Mouse (Mus musculus) MEL (cell line): ENCODE results near the gene Rnasek. TPM values are rescaled to one million over a fixed set of nuclear protein-coding genes. Genes with fewer than 3 reads are reported as not detected.
A peak's percentile ranks its signal among the peaks of the same experiment; 100 is the strongest.

ENCODE experiments used
- DNase-seq: peaks from one replicate; pipeline ENCODE4 v3.0.0; 2011; ENCODE audit warnings: low read depth, low spot score
- H3K27ac ChIP-seq: 2 replicates; pipeline ENCODE4 v1.5.1; 2012; ENCODE audit warnings: low read depth, mild to moderate bottlenecking, control low read depth, low read length, moderate library complexity; ENCODE audit not compliant: control insufficient read depth
- H3K27me3 ChIP-seq, 2 experiments: fragments of 150-350 bp in 1 of 2; sonication (generic) in 1 of 2; 2 replicates each; pipeline ENCODE4 v1.6.1; 2012; ENCODE audit warnings: low read length in 2 of 2, mild to moderate bottlenecking in 2 of 2, improper control_type of control experiment in 1 of 2, moderate library complexity in 1 of 2; ENCODE audit not compliant: insufficient read depth in 2 of 2, control insufficient read depth in 1 of 2
- H3K36me3 ChIP-seq, 2 experiments: 2 replicates each; pipeline ENCODE4 v1.6.1; 2012 to 2014; ENCODE audit warnings: low read length in 2 of 2, improper control_type of control experiment in 1 of 2, inconsistent platforms in 1 of 2, mild to moderate bottlenecking in 1 of 2; ENCODE audit not compliant: insufficient read depth in 2 of 2, control insufficient read depth in 1 of 2
- H3K4me1 ChIP-seq, 2 experiments: fragments of 150-350 bp in 1 of 2; sonication (generic) in 1 of 2; 2 replicates each; pipeline ENCODE4 v1.6.1; 2012; ENCODE audit warnings: low read length in 2 of 2, improper control_type of control experiment in 1 of 2, mild to moderate bottlenecking in 1 of 2; ENCODE audit not compliant: insufficient read depth in 2 of 2, control insufficient read depth in 1 of 2
- H3K4me3 ChIP-seq, 2 experiments: fragments of 150-350 bp in 1 of 2; sonication (generic) in 1 of 2; 2 replicates each; pipeline ENCODE4 v1.5.1; 2012; ENCODE audit warnings: low read depth in 2 of 2, low read length in 2 of 2, mild to moderate bottlenecking in 2 of 2, moderate library complexity in 2 of 2, control low read depth in 1 of 2, improper control_type of control experiment in 1 of 2; ENCODE audit not compliant: control insufficient read depth in 1 of 2, insufficient read depth in 1 of 2
- H3K79me2 ChIP-seq: 2 replicates; pipeline ENCODE4 v1.6.1; 2012; ENCODE audit warnings: mild to moderate bottlenecking, low read length, moderate library complexity; ENCODE audit not compliant: control insufficient read depth, poor library complexity, insufficient read depth
- H3K9ac ChIP-seq: 2 replicates; pipeline ENCODE4 v1.6.1; 2012; ENCODE audit warnings: low read depth, mild to moderate bottlenecking, control low read depth, low read length, moderate library complexity; ENCODE audit not compliant: control insufficient read depth, poor library complexity, severe bottlenecking
- H3K9me3 ChIP-seq: fragments of 150-350 bp; sonication (generic); replicated peaks from 2 replicates; pipeline ENCODE4 v1.6.1; 2012; ENCODE audit warnings: mild to moderate bottlenecking, low read length, improper control_type of control experiment, moderate library complexity; ENCODE audit not compliant: insufficient read depth
- CTCF ChIP-seq, 3 experiments: IDR thresholded peaks in 2 of 3; conservative IDR thresholded peaks in 1 of 3; 2 replicates each; pipeline ENCODE4 v1.5.1; 2011 to 2012; ENCODE audit warnings: low read length in 3 of 3, low read depth in 2 of 3, mild to moderate bottlenecking in 2 of 3, improper control_type of control experiment in 1 of 3, inconsistent platforms in 1 of 3, mixed read lengths in 1 of 3, moderate library complexity in 1 of 3; ENCODE audit not compliant: control insufficient read depth in 1 of 3, insufficient read depth in 1 of 3, poor library complexity in 1 of 3, severe bottlenecking in 1 of 3
- E2F4 ChIP-seq: IDR thresholded peaks from 2 replicates; pipeline ENCODE4 v1.6.1; 2011; ENCODE audit warnings: low read depth, low read length, improper control_type of control experiment, borderline replicate concordance
- ELF1 ChIP-seq: IDR thresholded peaks from 2 replicates; pipeline ENCODE4 v1.6.1; 2014; ENCODE audit warnings: low read depth, mild to moderate bottlenecking, inconsistent platforms, low read length, improper control_type of control experiment, moderate library complexity
- EP300 ChIP-seq, 2 experiments: IDR thresholded peaks; 2 replicates each; pipeline ENCODE4 v1.6.1; 2011; ENCODE audit warnings: improper control_type of control experiment in 2 of 2, low read length in 2 of 2, low read depth in 1 of 2, mild to moderate bottlenecking in 1 of 2
- ETS1 ChIP-seq: IDR thresholded peaks from 2 replicates; pipeline ENCODE4 v1.6.1; 2012; ENCODE audit warnings: low read depth, mild to moderate bottlenecking, inconsistent platforms, low read length, improper control_type of control experiment, moderate library complexity
- HCFC1 ChIP-seq: IDR thresholded peaks from 2 replicates; pipeline ENCODE4 v1.6.1; 2012; ENCODE audit warnings: low read depth, mild to moderate bottlenecking, inconsistent platforms, low read length, improper control_type of control experiment, moderate library complexity
- MAFK ChIP-seq: IDR thresholded peaks from 2 replicates; pipeline ENCODE4 v1.6.1; 2011; ENCODE audit warnings: low read depth, mild to moderate bottlenecking, low read length, improper control_type of control experiment, borderline replicate concordance
- MEF2A ChIP-seq: IDR thresholded peaks from 2 replicates; pipeline ENCODE4 v1.6.1; 2014; ENCODE audit warnings: low read depth, mild to moderate bottlenecking, inconsistent platforms, low read length, improper control_type of control experiment; ENCODE audit not compliant: poor library complexity, insufficient replicate concordance, severe bottlenecking; ENCODE audit errors: extremely low read depth
- MXI1 ChIP-seq: IDR thresholded peaks from 2 replicates; pipeline ENCODE4 v1.6.1; 2011; ENCODE audit warnings: mild to moderate bottlenecking, low read depth, low read length, improper control_type of control experiment
- NELFE ChIP-seq: IDR thresholded peaks from 2 replicates; pipeline ENCODE4 v1.6.1; 2011; ENCODE audit warnings: low read depth, low read length, improper control_type of control experiment
- NRF1 ChIP-seq: IDR thresholded peaks from 2 replicates; pipeline ENCODE4 v1.6.1; 2014; ENCODE audit warnings: low read depth, mild to moderate bottlenecking, inconsistent platforms, low read length, improper control_type of control experiment, moderate library complexity; ENCODE audit not compliant: poor library complexity, insufficient read depth, severe bottlenecking
- RAD21 ChIP-seq: IDR thresholded peaks from 2 replicates; pipeline ENCODE4 v1.6.1; 2011; ENCODE audit warnings: mild to moderate bottlenecking, low read depth, low read length, improper control_type of control experiment
- SIN3A ChIP-seq: IDR thresholded peaks from 2 replicates; pipeline ENCODE4 v1.6.1; 2012; ENCODE audit warnings: low read length, improper control_type of control experiment, inconsistent platforms
- SMC3 ChIP-seq: IDR thresholded peaks from 2 replicates; pipeline ENCODE4 v1.6.1; 2011; ENCODE audit warnings: low read depth, low read length, improper control_type of control experiment
- TAL1 ChIP-seq: IDR thresholded peaks from 2 replicates; pipeline ENCODE4 v1.6.1; 2012; ENCODE audit warnings: mild to moderate bottlenecking, inconsistent platforms, low read length, moderate library complexity, mixed read lengths
- TBP ChIP-seq: IDR thresholded peaks from 2 replicates; pipeline ENCODE4 v1.8.0; 2011; ENCODE audit warnings: low read depth, low read length, improper control_type of control experiment
- UBTF ChIP-seq: IDR thresholded peaks from 2 replicates; pipeline ENCODE4 v1.6.1; 2012; ENCODE audit warnings: low read depth, mild to moderate bottlenecking, inconsistent platforms, low read length, improper control_type of control experiment, moderate library complexity, borderline replicate concordance; ENCODE audit not compliant: insufficient read depth
- USF1 ChIP-seq: IDR thresholded peaks from 2 replicates; pipeline ENCODE4 v1.6.1; 2014; ENCODE audit warnings: low read depth, mild to moderate bottlenecking, inconsistent platforms, low read length, improper control_type of control experiment, moderate library complexity
- ZKSCAN1 ChIP-seq: IDR thresholded peaks from 2 replicates; pipeline ENCODE4 v1.6.1; 2012; ENCODE audit warnings: low read depth, mild to moderate bottlenecking, inconsistent platforms, low read length, improper control_type of control experiment, moderate library complexity
- ZMIZ1 ChIP-seq: IDR thresholded peaks from 2 replicates; pipeline ENCODE4 v1.6.1; 2012; ENCODE audit warnings: low read depth, mild to moderate bottlenecking, inconsistent platforms, low read length, improper control_type of control experiment, moderate library complexity
- polyA plus RNA-seq, 2 experiments: library from polyadenylated mRNA; stranded (reverse) in 1 of 2; unstranded in 1 of 2; fragments of >175 nt in 1 of 2; fragments of >200 nt in 1 of 2; gene quantifications; 2 replicates each; pipeline versions ENCODE4 v1.2.1 to v1.2.4; 2012; ENCODE audit warnings: low replicate concordance in 2 of 2, low read depth in 1 of 2; ENCODE audit not compliant: insufficient read length in 2 of 2, insufficient read depth in 1 of 2, missing spikeins in 1 of 2
- total RNA-seq: library from RNA; depleted of rRNA; stranded (reverse); fragments of 300-350 nt; gene quantifications from 2 replicates; pipeline ENCODE4 v1.2.3, GENCODE M21; 2012

The Rnasek gene
- total and polyA plus RNA-seq, 3 experiments: 56.2 to 179 TPM; not detected in 1

GRCm38 (mm10) chr11:70225798-70226601 lies 13.6 kb downstream of the Rnasek start:
- H3K36me3 ChIP-seq: no peaks in the 10 kb centered on the region; a peak in 1 of 4 replicates
- H3K9ac ChIP-seq: no peak overlapping the region
- peaks cover 2% of the 10 kb centered on the region; the same call in 1 of the 2 replicates for H3K79me2 ChIP-seq
- no peaks in the 10 kb centered on the region for H3K27me3 ChIP-seq
- no peak overlapping the region for H3K27ac ChIP-seq
- H3K9me3 ChIP-seq: no peaks in the 10 kb centered on the region
- H3K4me1 ChIP-seq: peaks cover 5 to 12% of the 10 kb centered on the region in 2 experiments; a peak in 3 of 4 replicates
- no peak for DNase-seq
- no peak for TF ChIP-seq ELF1
- 0 out of 2 replicates have a peak, but pooled peaks have one; percentile 10 for TF ChIP-seq MAFK
- no peak for TF ChIP-seq NELFE
- no peak for TF ChIP-seq ZMIZ1
- TF ChIP-seq HCFC1: no peak
- H3K4me3 ChIP-seq: no peak overlapping the region

GRCm38 (mm10) chr11:70223724-70224123 lies 15.9 kb downstream of the Rnasek start:
- Histone ChIP-seq H3K9me3 (no peaks in the 10 kb centered on the region), H3K36me3 (peaks cover 0 to 5% of the 10 kb centered on the region in 2 experiments; a peak in 2 of 4 replicates), H3K4me3 (no peak overlapping the region), H3K4me1 (peaks cover 5 to 7% of the 10 kb centered on the region in 2 experiments; a peak in 3 of 4 replicates), H3K27ac (no peak overlapping the region), H3K27me3 (no peaks in the 10 kb centered on the region), H3K79me2 (peaks cover 5% of the 10 kb centered on the region; the same call in 1 of the 2 replicates), H3K9ac (no peak overlapping the region)
- TF ChIP-seq ZMIZ1 (no peak), MXI1 (no peak), ETS1 (no peak), NRF1 (no peak), SMC3 (no peak)
- no peak for DNase-seq

GRCm38 (mm10) chr11:70221603-70222500 lies 17.8 kb downstream of the Rnasek start:
- Histone ChIP-seq H3K27me3 (no peaks in the 10 kb centered on the region), H3K4me3 (peak overlapping the region; percentile 66 to 77), H3K9me3 (no peaks in the 10 kb centered on the region), H3K4me1 (peaks cover 5 to 7% of the 10 kb centered on the region in 2 experiments; a peak in 3 of 4 replicates), H3K79me2 (peaks cover 5% of the 10 kb centered on the region; the same call in 1 of the 2 replicates), H3K27ac (peak overlapping the region; percentile 72), H3K36me3 (peaks cover 0 to 5% of the 10 kb centered on the region in 2 experiments; a peak in 2 of 4 replicates), H3K9ac (peak overlapping the region; percentile 70)
- DNase-seq: peak; percentile 72
- TF ChIP-seq SMC3 (0 out of 2 replicates have a peak, but pooled peaks have one; percentile 13), MEF2A (no peak), TAL1 (peak; percentile 76), ZKSCAN1 (no peak), E2F4 (no peak), RAD21 (no peak), TBP (no peak), EP300 (IDR thresholded peaks at IDR 0.05; ENCODE audit: low read depth in 1 of 2, low read length in 2 of 2) (no peak), SIN3A (no peak), USF1 (no peak), HCFC1 (peak; percentile 16; the same call in 1 of the 2 replicates), ELF1 (no peak), CTCF (IDR thresholded peaks at IDR 0.05 in 2 of 3, conservative IDR thresholded peaks at IDR 0.05 in 1 of 3; ENCODE audit: control insufficient read depth in 1 of 3, insufficient read depth in 1 of 3, low read depth in 2 of 3, low read length in 3 of 3, poor library complexity in 1 of 3, severe bottlenecking in 1 of 3) (peak in 1 of 3 experiments; percentile 32; a peak in 2 of 6 replicates), UBTF (0 out of 2 replicates have a peak, but pooled peaks have one; percentile 6), ETS1 (no peak)
